Mouse (Mus musculus) spleen, adult 2 months (tissue): ENCODE measurements around the gene Defb25. TPM values are rescaled to one million over a fixed set of nuclear protein-coding genes. Genes with fewer than 3 reads are reported as not detected.

Experiments
- DNase-seq, 2 experiments: peaks; one replicate each; pipeline versions ENCODE4 v3.0.0 to v3.0.0-alpha.2; 2012 to 2021; ENCODE audit warnings: low spot score in 2 of 2, low read depth in 1 of 2
- H3K27ac ChIP-seq: fragments of 200-500 bp; 2 replicates; pipeline ENCODE4 v1.5.1; 2012; ENCODE audit warnings: low read length, inconsistent platforms; ENCODE audit not compliant: insufficient read depth
- H3K27me3 ChIP-seq: fragments of 200-500 bp; 2 replicates; pipeline ENCODE4 v1.6.1; 2012; ENCODE audit warnings: mild to moderate bottlenecking, moderate library complexity, low read length, inconsistent platforms; ENCODE audit not compliant: control insufficient read depth, insufficient read depth
- H3K36me3 ChIP-seq: fragments of 200-500 bp; 2 replicates; pipeline ENCODE4 v1.6.1; 2012; ENCODE audit warnings: mild to moderate bottlenecking, low read length, inconsistent platforms; ENCODE audit not compliant: control insufficient read depth, insufficient read depth
- H3K4me1 ChIP-seq: fragments of 200-500 bp; 2 replicates; pipeline ENCODE4 v1.6.1; 2011; ENCODE audit warnings: inconsistent platforms; ENCODE audit not compliant: control insufficient read depth, insufficient read depth, insufficient read length
- H3K4me3 ChIP-seq: fragments of 200-500 bp; 2 replicates; pipeline ENCODE4 v1.5.1; 2011; ENCODE audit warnings: mild to moderate bottlenecking, inconsistent platforms; ENCODE audit not compliant: insufficient read depth, insufficient read length; ENCODE audit errors: extremely low read depth
- CTCF ChIP-seq: fragments of 200-500 bp; IDR thresholded peaks from 2 replicates; pipeline ENCODE4 v1.5.1; 2011; ENCODE audit warnings: mild to moderate bottlenecking, inconsistent platforms; ENCODE audit not compliant: insufficient read depth, insufficient read length, insufficient replicate concordance; ENCODE audit errors: extremely low read depth
- POLR2A ChIP-seq: fragments of 200-500 bp; IDR thresholded peaks from 2 replicates; pipeline ENCODE4 v1.6.1; 2011; ENCODE audit warnings: low read depth, low read length, inconsistent platforms
- WGBS: fragments of 180-500 bp; shearing (Covaris S2); methylation state at CpG from one replicate; pipeline ENCODE4 v1.1.7; 2018; 5-methylcytosine and 5-hydroxymethylcytosine counted together
- polyA plus RNA-seq: library from polyadenylated mRNA; depleted of rRNA; stranded (reverse); fragments of >200 nt; gene quantifications from 2 replicates; pipeline ENCODE4 v1.2.3, GENCODE M21; 2012

The Defb25 gene
- polyA plus RNA-seq, 1 experiment: 0.65 TPM

DNA sequence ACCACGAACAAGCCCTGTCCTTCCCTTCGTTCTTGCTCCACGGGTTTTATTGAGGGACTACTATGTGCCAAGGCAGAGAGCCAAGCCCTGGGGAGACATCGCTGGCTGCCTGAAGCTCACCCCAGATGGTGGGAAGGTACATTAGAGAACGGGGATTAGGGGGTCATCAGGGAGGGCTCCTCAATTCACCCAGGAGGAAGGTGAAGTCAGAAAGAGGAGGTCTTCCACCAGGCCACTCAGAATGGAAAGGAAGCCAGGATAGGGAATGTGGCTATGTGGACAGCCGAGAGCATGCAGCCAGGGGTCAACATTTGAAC lies 14.1 kb upstream of the Defb25 start:
- Histone ChIP-seq H3K27me3 (no peaks in the 10 kb centered on the region), H3K4me1 (no peaks in the 10 kb centered on the region), H3K27ac (peak overlapping the region; percentile 56; the same call in 1 of the 2 replicates), H3K36me3 (no peaks in the 10 kb centered on the region), H3K4me3 (no peak overlapping the region)
- TF ChIP-seq POLR2A: no peak
- TF ChIP-seq CTCF: no peak
- 84% methylated on average over 6 of the region's 6 CpGs for WGBS
- no peak for DNase-seq

DNA sequence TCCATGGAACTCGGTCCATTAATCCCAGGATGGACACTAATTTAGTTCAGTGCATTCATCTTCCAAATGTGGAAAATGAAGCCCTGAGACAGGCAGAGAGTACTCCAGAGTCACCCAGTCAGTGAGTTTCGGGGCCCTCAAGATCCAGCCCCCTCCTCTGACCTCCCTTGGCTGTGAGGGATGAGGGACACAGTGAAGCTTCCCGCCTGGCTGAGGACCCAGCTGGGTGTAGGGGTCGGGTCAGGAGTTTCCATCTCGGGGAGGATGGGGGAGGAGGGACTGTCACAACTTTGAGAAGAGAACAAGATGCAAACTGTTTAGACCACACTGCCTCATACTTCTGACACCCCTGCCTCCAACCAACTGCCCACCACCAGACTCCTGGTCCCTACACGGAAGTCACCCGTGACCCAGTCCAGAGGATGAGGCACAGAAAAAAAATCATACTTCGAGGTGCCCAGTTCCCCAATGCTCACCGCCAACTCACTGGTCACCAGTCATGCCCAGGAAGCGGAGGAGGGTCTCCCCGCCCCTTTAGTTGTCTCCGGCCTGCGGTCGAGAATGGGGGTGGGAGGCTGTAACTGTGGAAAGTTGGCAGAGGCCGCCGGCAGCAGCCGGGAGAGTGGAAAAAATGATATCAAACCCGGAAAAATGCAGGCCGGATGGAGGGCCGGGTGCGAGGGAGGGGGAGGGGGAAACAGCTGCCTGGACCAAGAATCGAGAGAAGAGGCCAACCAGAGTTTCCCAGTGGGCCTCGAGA lies 13.6 kb upstream of the Defb25 start:
- peak overlapping the region; percentile 56 for H3K27ac ChIP-seq
- no peak for DNase-seq
- H3K36me3 ChIP-seq: no peaks in the 10 kb centered on the region
- TF ChIP-seq POLR2A: no peak
- TF ChIP-seq CTCF: no peak
- WGBS: 70% methylated on average over 23 of the region's 23 CpGs
- no peaks in the 10 kb centered on the region for H3K4me1 ChIP-seq
- no peaks in the 10 kb centered on the region for H3K27me3 ChIP-seq
- no peak overlapping the region for H3K4me3 ChIP-seq

DNA sequence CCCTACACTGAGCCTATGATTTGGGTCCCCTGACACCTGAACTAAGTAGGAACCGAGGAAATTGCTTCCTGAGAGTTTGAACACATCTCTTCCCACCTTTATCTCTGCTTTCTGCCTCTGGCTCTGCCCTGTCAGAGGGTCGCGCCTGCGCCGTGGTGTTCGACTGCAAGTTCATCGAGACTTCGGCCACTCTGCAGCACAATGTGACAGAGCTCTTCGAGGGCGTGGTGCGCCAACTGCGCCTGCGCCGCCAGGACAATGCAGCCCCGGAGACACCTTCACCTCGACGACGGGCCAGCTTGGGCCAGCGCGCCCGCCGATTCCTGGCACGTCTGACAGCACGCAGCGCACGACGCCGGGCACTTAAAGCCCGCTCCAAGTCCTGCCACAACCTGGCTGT lies 11.5 kb upstream of the Defb25 start:
- H3K4me3 ChIP-seq: no peak overlapping the region
- TF ChIP-seq POLR2A: no peak
- no peak for TF ChIP-seq CTCF
- no peak for DNase-seq
- H3K27ac ChIP-seq: no peak overlapping the region
- no peaks in the 10 kb centered on the region for H3K4me1 ChIP-seq
- 90% methylated on average over 29 of the region's 29 CpGs for WGBS
- no peaks in the 10 kb centered on the region for H3K36me3 ChIP-seq
- no peaks in the 10 kb centered on the region for H3K27me3 ChIP-seq

DNA sequence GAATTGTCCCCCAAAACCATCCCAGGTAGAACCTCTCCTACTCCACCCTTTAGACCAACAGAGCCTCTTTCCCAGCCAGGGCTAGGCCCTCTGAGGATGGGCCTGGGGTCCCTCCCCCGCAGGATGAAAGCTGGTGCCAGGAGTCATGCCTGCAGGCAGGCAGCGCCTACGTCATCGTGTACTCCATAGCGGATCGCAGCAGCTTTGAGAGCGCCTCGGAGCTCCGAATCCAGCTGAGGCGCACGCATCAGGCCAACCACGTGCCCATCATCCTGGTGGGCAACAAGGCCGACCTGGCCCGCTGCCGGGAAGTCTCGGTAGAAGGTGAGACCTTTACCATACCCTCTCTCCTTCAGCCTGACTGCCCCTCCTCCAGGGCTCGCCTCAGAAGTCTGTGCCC lies 10.5 kb upstream of the Defb25 start:
- Histone ChIP-seq H3K4me1 (no peaks in the 10 kb centered on the region), H3K4me3 (no peak overlapping the region), H3K36me3 (no peaks in the 10 kb centered on the region), H3K27me3 (no peaks in the 10 kb centered on the region), H3K27ac (no peak overlapping the region)
- 62% methylated on average over 17 of the region's 17 CpGs for WGBS
- no peak for DNase-seq
- no peak for TF ChIP-seq POLR2A
- no peak for TF ChIP-seq CTCF

DNA sequence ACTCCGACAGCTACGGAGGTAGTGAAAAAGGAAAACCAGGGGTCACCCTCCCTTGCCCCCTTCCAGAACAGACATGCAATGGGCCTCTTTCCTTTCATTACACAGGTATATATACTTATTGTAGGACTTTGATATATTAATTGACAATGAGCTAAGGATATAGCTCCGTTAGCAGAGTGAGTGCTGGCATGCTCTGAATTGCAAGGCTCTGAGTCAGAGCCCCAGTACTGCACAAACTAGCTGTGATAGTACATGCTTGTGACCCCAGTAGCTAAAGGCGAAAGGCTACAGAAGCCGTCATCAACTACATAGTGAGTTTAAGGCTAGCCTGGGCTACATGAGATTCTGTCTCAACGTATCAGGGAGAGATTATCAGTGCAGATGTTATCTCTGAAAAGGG lies 7.1 kb upstream of the Defb25 start:
- H3K4me1 ChIP-seq: no peaks in the 10 kb centered on the region
- TF ChIP-seq CTCF (no peak), POLR2A (no peak)
- peaks cover 6% of the 10 kb centered on the region for H3K27me3 ChIP-seq
- H3K27ac ChIP-seq: no peak overlapping the region
- H3K4me3 ChIP-seq: no peak overlapping the region
- WGBS: 91% methylated on average over 6 of the region's 6 CpGs
- H3K36me3 ChIP-seq: no peaks in the 10 kb centered on the region
- DNase-seq: no peak

DNA sequence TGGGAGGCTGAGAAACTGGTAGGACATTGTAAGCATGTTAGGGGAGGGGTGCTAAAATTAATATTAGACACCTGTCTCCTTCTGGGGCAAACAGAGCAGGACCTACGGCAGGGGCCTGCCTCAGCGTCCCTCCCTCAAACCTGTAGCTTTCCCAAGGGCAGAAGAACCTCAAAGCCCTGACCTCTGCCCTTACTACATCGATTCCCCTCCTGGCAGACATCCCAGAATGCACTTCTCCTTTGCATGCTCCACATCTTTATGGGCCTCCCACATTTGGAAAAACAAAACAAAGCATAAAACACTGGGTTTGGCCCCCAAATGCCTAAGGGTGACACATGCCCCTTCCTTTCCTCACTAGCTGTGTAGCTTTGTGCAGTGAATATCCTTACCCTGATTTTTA lies 6.4 kb upstream of the Defb25 start:
- WGBS: 53% methylated on average over 3 of the region's 3 CpGs
- Histone ChIP-seq H3K27ac (no peak overlapping the region), H3K27me3 (peaks cover 6% of the 10 kb centered on the region), H3K4me1 (no peaks in the 10 kb centered on the region), H3K4me3 (no peak overlapping the region), H3K36me3 (no peaks in the 10 kb centered on the region)
- TF ChIP-seq POLR2A (no peak), CTCF (no peak)
- DNase-seq: no peak

DNA sequence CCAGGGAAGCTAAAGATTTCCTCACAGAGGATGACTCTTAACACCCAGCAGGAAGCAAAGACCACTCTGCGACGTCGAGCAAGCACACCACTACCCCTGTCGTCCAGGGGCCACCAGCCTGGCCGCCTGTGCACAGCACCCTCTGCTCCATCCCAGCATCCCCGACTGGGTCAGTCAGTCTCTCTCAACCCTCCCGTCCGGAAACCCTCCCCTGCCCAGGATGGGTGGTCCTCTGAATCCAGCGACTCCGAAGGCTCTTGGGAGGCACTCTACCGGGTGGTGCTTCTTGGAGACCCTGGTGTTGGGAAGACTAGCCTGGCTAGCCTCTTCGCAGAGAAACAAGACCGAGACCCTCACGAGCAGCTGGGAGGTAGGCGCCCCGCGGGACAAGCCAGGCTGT lies 5.2 kb upstream of the Defb25 start:
- Histone ChIP-seq H3K4me3 (peak overlapping the region; percentile 20; the same call in 1 of the 2 replicates), H3K4me1 (no peaks in the 10 kb centered on the region), H3K27ac (no peak overlapping the region), H3K27me3 (peaks cover 6% of the 10 kb centered on the region), H3K36me3 (no peaks in the 10 kb centered on the region)
- WGBS: 65% methylated on average over 17 of the region's 17 CpGs
- no peak for DNase-seq
- TF ChIP-seq POLR2A (no peak), CTCF (no peak)
